Mouse (Mus musculus): Measurements from ENCODE around the gene Bcar3. TPM values are rescaled to one million over a fixed set of nuclear protein-coding genes. Genes with fewer than 3 reads are reported as not detected.

The Bcar3 gene
- total and polyA plus RNA-seq, 3 experiments: 47.4 to 61.2 (median 52.0) TPM

DNA sequence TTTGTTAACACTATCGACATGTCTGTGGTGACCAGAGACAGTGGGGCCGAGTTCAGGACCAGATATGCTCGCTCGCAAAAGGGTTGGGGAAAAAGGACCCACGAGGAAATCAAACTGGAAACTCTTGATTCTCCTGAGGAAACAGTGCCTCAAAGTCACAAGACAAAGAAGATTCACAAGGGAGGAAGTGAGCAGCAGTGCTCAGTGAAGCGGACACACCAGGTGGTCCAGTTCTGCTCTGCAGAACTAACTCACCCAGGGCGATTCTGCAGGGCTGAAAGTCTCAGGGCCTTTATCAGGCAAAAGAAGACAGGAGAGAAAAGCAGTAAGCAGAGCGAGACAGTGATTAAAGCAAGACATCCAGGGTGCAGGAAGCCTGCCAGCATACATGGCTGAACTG lies 112.5 kb downstream of the Bcar3 start (continued):
- TF ChIP-seq JUN (IDR thresholded peaks at IDR 0.05; ENCODE audit: insufficient read depth, low read depth, low read length): peak; percentile 29; the same call in 1 of the 2 replicates
- peak; percentile 61 for TF ChIP-seq ELF1 (IDR thresholded peaks at IDR 0.05; ENCODE audit: low read depth, low read length)
- peak; percentile 88 for TF ChIP-seq MEF2A (IDR thresholded peaks at IDR 0.05; ENCODE audit: borderline replicate concordance, low read depth, low read length)
- TF ChIP-seq MXI1 (IDR thresholded peaks at IDR 0.05; ENCODE audit: low read depth, low read length): no peak
- TF ChIP-seq ZMIZ1 (IDR thresholded peaks at IDR 0.05; ENCODE audit: low read depth, low read length): no peak; the same call in 1 of the 2 replicates
- no peak; the same call in none of the 2 replicates for TF ChIP-seq RAD21 (IDR thresholded peaks at IDR 0.05; ENCODE audit: low read depth, low read length)
- no peak for TF ChIP-seq GABPA (IDR thresholded peaks at IDR 0.05; ENCODE audit: insufficient replicate concordance, low read depth, low read length)
- TF ChIP-seq RCOR1 (conservative IDR thresholded peaks at IDR 0.05; ENCODE audit: low read depth, low read length): peak; percentile 69; the same call in 1 of the 2 replicates
- TF ChIP-seq KAT2A (IDR thresholded peaks at IDR 0.05; ENCODE audit: insufficient replicate concordance, low read length): 0 out of 2 replicates have a peak, but pooled peaks have one; percentile 65
- TF ChIP-seq NRF1 (IDR thresholded peaks at IDR 0.05; ENCODE audit: low read depth, low read length): no peak
- TF ChIP-seq MAX (IDR thresholded peaks at IDR 0.05; ENCODE audit: low read length): peak; percentile 77
- no peak for TF ChIP-seq ZKSCAN1 (IDR thresholded peaks at IDR 0.05; ENCODE audit: borderline replicate concordance, low read depth, low read length)

DNA sequence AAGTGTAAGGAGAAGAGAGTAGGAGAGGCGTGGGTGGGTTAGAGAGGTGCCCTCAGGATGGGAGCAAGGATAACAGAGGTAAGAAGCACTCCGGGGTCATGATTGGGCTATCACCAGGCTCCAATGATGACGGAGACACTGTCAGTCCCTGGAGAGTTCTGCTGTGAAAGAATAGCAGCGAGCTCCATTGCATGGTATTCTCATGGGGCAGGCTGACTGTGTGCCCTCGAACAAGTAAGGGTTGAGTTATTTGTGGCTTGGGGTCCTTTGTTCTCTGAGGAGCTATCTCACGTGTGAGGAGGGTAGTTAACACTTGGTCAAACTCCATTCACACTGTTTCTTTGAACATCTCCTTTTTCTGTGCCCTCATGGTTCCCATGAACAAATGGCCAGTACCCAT lies 113.8 kb downstream of the Bcar3 start:
- dilution Hi-C loops (cut with MboI; ENCODE audit: extremely low pct_ligation_motif_present, extremely low pct_unique_long_range_greater_than_20kb, low sequenced_read_pairs) (no loop called here), in situ Hi-C loops (cut with MboI; ENCODE audit: low pct_ligation_motif_present, low pct_unique_long_range_greater_than_20kb, low sequenced_read_pairs) (no loop called here)
- Histone ChIP-seq H3K4me1 (ENCODE audit: control insufficient read depth in 1 of 2, insufficient read depth in 2 of 2) (peaks cover 43 to 86% of the 10 kb centered on the region in 2 experiments), H3K4me3 (replicated peaks in 1 of 3; ENCODE audit: low read depth in 2 of 3, low read length in 2 of 3, poor library complexity in 1 of 3) (peak overlapping the region; percentile 26 to 51 (median 46)), H3K79me2 (replicated peaks; ENCODE audit: control insufficient read depth, extremely low read depth, insufficient read depth, poor library complexity, severe bottlenecking) (no peaks in the 10 kb centered on the region), H3K27ac (ENCODE audit: insufficient read depth, low read depth) (peak overlapping the region; percentile 97), H3K27me3 (replicated peaks) (no peaks in the 10 kb centered on the region), H3K36me3 (replicated peaks in 1 of 2; ENCODE audit: control insufficient read depth in 1 of 2, insufficient read depth in 1 of 2, low read length in 1 of 2) (no peaks in the 10 kb centered on the region), H3K9me3 (replicated peaks; ENCODE audit: low read length) (no peaks in the 10 kb centered on the region), H3K4me2 (ENCODE audit: insufficient read depth, low read depth, poor library complexity, severe bottlenecking) (peak overlapping the region; percentile 89), H3K9ac (ENCODE audit: insufficient read depth, low read depth) (peak overlapping the region; percentile 46; the same call in 1 of the 2 replicates)
- peak; percentile 83 for DNase-seq (ENCODE audit: extremely low read depth)
- TF ChIP-seq JUND (conservative IDR thresholded peaks at IDR 0.05; ENCODE audit: low read depth, low read length) (no peak), PAX5 (IDR thresholded peaks at IDR 0.05; ENCODE audit: low read length) (no peak), CHD1 (IDR thresholded peaks at IDR 0.05; ENCODE audit: low read depth, low read length) (no peak), ELF1 (IDR thresholded peaks at IDR 0.05; ENCODE audit: low read depth, low read length) (no peak), MAZ (IDR thresholded peaks at IDR 0.05; ENCODE audit: low read depth, low read length) (no peak), TCF12 (IDR thresholded peaks at IDR 0.05; ENCODE audit: low read depth, low read length) (0 out of 2 replicates have a peak, but pooled peaks have one; percentile 40), MEF2A (IDR thresholded peaks at IDR 0.05; ENCODE audit: borderline replicate concordance, low read depth, low read length) (peak; percentile 69), CHD2 (IDR thresholded peaks at IDR 0.05; ENCODE audit: low read length) (0 out of 2 replicates have a peak, but pooled peaks have one; percentile 20), BHLHE40 (IDR thresholded peaks at IDR 0.05; ENCODE audit: low read depth, low read length) (peak; percentile 83), JUN (IDR thresholded peaks at IDR 0.05; ENCODE audit: insufficient read depth, low read depth, low read length) (no peak), GABPA (IDR thresholded peaks at IDR 0.05; ENCODE audit: insufficient replicate concordance, low read depth, low read length) (no peak), KAT2A (IDR thresholded peaks at IDR 0.05; ENCODE audit: insufficient replicate concordance, low read length) (0 out of 2 replicates have a peak, but pooled peaks have one; percentile 36), SIN3A (IDR thresholded peaks at IDR 0.05; ENCODE audit: low read length) (no peak), ZMIZ1 (IDR thresholded peaks at IDR 0.05; ENCODE audit: low read depth, low read length) (no peak; the same call in 1 of the 2 replicates), E2F4 (IDR thresholded peaks at IDR 0.05; ENCODE audit: insufficient replicate concordance, low read depth, low read length) (no peak), NELFE (IDR thresholded peaks at IDR 0.05; ENCODE audit: low read depth, low read length) (0 out of 2 replicates have a peak, but pooled peaks have one; percentile 10), MXI1 (IDR thresholded peaks at IDR 0.05; ENCODE audit: low read depth, low read length) (no peak), USF1 (IDR thresholded peaks at IDR 0.05; ENCODE audit: low read depth, low read length) (no peak), ZC3H11A (IDR thresholded peaks at IDR 0.05; ENCODE audit: low read depth, low read length) (no peak), ZKSCAN1 (IDR thresholded peaks at IDR 0.05; ENCODE audit: borderline replicate concordance, low read depth, low read length) (0 out of 2 replicates have a peak, but pooled peaks have one; percentile 33), TBP (conservative IDR thresholded peaks at IDR 0.05; ENCODE audit: low read depth, low read length) (peak; percentile 54; the same call in 1 of the 2 replicates), RAD21 (IDR thresholded peaks at IDR 0.05; ENCODE audit: low read depth, low read length) (no peak), NRF1 (IDR thresholded peaks at IDR 0.05; ENCODE audit: low read depth, low read length) (no peak), UBTF (IDR thresholded peaks at IDR 0.05; ENCODE audit: low read depth, low read length) (no peak), POLR2A (IDR thresholded peaks at IDR 0.05; ENCODE audit: low read depth, low read length) (peak; percentile 47), CTCF (conservative IDR thresholded peaks at IDR 0.05 in 1 of 2, IDR thresholded peaks at IDR 0.05 in 1 of 2; ENCODE audit: low read depth in 2 of 2, low read length in 2 of 2) (no peak), USF2 (conservative IDR thresholded peaks at IDR 0.05; ENCODE audit: low read depth, low read length) (no peak), POLR2AphosphoS2 (IDR thresholded peaks at IDR 0.05; ENCODE audit: low read depth, low read length) (no peak), SMC3 (IDR thresholded peaks at IDR 0.05; ENCODE audit: low read depth, low read length) (no peak), HCFC1 (IDR thresholded peaks at IDR 0.05; ENCODE audit: low read depth, low read length) (no peak), IRF4 (IDR thresholded peaks at IDR 0.05; ENCODE audit: low read depth, low read length) (no peak), EP300 (IDR thresholded peaks at IDR 0.05; ENCODE audit: low read length) (no peak), ZNF384 (IDR thresholded peaks at IDR 0.05; ENCODE audit: low read depth, low read length) (no peak)
